Mouse (Mus musculus) thymus, adult 2 months (tissue): ENCODE measurements around the gene Fam210b.

ENCODE experiments used
- CTCF ChIP-seq: fragments of 200-500 bp; IDR thresholded peaks from 2 replicates; pipeline ENCODE4 v1.5.1; 2012; ENCODE audit warnings: mild to moderate bottlenecking, control low read depth, low read length, moderate library complexity, borderline replicate concordance; ENCODE audit not compliant: control insufficient read depth, poor library complexity, insufficient read depth; ENCODE audit errors: extremely low read depth
- POLR2A ChIP-seq: fragments of 200-500 bp; IDR thresholded peaks from 2 replicates; pipeline ENCODE4 v1.6.1; 2012; ENCODE audit warnings: mild to moderate bottlenecking, low read length, control low read depth, moderate library complexity; ENCODE audit not compliant: control insufficient read depth, poor library complexity, insufficient read depth; ENCODE audit errors: extremely low read depth

DNA sequence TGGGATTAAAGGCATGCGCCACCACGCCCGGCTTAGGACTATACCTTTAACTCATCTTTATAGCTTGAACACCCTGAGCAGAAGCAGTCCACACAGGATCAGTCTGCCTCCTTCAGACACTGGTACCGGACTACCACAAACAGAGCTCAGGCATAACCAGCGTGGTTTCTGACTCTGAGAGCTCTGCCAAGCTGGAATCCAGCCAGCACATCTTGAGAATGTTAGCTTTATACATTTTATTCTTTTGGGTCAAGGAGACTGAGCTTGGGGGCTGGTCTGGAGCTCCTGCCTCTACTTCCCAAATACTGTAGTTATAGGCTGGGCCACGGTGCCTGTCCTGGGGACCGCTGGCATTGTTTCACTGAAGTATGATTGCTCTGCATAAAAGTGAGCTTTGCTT, 1.6 kb upstream of the Fam210b start:
- no peak for TF ChIP-seq CTCF
- no peak for TF ChIP-seq POLR2A
